Mouse (Mus musculus) cerebellum, adult 9-11 months (tissue): Measurements from ENCODE around the gene Cnn2.

Source experiments
- DNase-seq: peaks from one replicate; pipeline ENCODE4 v3.0.0; 2022

Gene Cnn2

GRCm38 (mm10) chr10:79991548-79991947 is 3.2 kb downstream of the Cnn2 start:
- no peak for DNase-seq

GRCm38 (mm10) chr10:79994397-79995115 is 6.2 kb downstream of the Cnn2 start:
- no peak for DNase-seq

DNA sequence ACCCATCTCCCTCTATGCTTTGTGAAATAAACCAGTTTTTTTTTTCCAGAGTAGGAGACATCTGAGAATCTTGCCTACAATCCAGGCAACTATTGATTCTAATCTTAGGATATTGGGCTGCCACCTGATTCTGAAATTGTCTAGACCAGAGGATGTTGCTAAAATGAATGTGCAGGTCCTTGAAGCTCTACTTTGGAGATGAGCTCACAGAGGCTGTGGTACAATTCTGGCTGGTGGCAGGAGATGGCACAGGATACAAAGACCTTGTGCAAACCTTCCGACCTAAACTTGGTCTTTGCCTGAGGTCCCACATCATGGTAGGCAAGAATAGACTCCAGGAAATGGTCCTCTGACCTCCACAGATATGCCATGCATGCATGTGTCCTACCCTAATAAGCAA is 7.3 kb downstream of the Cnn2 start:
- no peak for DNase-seq

- peak; percentile 95 for DNase-seq
These were observed 8.1 kb downstream of the Cnn2 start, which contains the start of gene Abca7 for GRCm38 (mm10) chr10:79996272-79997033. Gene Abca7 (plus strand): TSS chr10:79996494.

- peak; percentile 86 for DNase-seq
These were observed 8.8 kb downstream of the Cnn2 start for GRCm38 (mm10) chr10:79997034-79997760.

DNA sequence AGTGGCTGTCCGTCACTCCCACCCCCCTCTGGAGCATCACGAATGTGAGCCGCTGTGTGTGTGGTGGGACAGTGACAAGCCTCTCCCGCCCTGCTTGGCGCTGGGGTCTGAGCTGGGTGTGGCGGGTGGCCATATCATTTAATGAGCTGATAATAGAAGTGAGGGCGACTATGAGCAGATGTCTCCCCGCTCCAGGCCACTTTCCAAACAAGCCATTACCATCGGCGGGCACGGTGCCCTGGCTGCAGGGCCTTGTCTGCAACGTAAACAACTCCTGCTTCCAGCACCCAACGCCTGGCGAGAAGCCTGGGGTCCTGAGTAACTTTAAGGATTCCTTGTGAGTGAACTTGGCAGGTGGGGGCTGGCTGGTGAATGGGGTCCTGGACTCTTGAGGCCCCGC is 9.4 kb downstream of the Cnn2 start:
- peak; percentile 85 for DNase-seq

GRCm38 (mm10) chr10:80001945-80002344 is 13.6 kb downstream of the Cnn2 start:
- DNase-seq: no peak

- DNase-seq: no peak
These were observed 14.4 kb downstream of the Cnn2 start for GRCm38 (mm10) chr10:80002829-80003228.

DNA sequence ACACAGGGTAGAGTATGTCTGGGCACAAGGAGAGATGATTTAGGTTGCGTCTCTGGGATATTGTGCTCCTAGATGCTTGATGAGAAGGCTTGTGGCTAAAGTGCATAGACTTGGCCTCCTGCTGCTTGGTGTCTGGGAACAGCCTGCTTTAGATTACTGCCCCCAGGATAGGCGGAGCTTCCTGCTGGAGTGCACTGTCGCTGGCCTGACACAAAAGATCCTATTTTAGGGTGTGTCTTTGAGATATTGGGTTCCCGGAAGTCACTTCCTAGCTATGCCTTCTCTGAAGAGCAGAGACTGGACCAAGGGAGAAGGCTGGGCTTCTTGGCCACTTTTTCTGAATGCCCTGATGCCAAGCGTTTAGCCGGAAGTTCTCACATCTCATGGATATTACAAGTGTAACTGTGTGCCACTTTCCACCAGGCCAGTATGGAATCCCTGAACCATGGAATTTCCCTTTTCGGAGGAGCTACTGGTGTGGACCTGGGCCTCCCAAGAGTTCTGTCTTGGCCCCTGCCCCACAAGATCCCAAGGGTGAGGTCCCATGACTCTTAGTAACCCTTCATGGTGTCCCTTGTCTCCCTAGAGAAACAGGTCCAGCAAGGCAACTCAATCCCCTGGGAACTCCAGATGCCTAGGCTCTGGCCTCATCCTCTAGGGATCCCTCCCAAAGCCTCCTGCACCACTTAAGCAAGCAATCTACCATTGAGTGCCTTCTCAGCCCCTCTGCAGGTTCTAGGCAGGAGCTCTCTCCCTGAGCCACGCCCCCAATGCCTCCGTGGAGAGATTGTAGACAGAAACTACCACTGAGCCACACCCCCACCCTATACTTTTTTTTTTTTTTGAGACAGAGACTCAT is 15.2 kb downstream of the Cnn2 start:
- DNase-seq: no peak

DNA sequence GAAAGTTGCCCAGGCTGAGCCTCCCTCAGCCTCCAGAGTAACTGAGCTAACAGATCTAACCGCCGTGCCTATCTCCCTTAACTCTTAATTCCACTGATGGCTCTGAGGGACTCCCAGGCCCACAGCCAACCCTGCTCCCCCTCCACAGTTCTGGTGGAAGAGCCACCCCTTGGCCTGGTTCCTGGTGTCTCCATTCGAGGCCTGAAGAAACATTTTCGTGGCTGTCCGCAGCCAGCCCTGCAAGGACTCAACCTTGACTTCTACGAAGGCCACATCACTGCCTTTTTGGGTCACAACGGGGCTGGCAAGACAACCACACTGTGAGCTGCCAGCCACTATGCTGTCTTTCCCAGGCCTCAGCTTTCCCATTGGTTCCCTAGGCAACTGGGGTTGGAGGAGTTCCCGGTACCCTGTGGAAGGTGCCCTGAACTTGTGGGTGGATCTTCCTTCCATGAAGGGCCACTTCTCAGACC is 15.9 kb downstream of the Cnn2 start:
- no peak for DNase-seq

DNA sequence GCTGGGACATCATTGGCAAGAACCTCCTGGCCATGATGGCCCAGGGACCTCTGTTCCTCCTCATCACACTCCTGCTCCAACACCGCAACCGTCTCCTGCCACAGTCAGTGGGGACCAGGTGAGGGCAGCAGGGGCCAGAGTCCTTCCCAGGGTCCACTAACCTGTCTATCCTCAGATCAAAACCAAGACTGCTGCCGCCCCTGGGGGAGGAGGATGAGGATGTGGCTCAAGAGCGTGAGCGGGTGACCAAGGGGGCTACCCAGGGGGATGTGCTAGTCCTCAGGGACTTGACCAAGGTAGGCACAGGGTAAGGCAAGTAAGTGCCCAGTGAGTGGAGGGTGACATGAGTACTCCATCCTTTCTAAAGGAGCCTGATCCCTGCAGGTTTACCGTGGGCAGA is 23.4 kb downstream of the Cnn2 start:
- no peak for DNase-seq

GRCm38 (mm10) chr10:80013609-80014008 is 25.2 kb downstream of the Cnn2 start:
- DNase-seq: no peak

GRCm38 (mm10) chr10:80014484-80015290 is 26.3 kb downstream of the Cnn2 start:
- no peak for DNase-seq

DNA sequence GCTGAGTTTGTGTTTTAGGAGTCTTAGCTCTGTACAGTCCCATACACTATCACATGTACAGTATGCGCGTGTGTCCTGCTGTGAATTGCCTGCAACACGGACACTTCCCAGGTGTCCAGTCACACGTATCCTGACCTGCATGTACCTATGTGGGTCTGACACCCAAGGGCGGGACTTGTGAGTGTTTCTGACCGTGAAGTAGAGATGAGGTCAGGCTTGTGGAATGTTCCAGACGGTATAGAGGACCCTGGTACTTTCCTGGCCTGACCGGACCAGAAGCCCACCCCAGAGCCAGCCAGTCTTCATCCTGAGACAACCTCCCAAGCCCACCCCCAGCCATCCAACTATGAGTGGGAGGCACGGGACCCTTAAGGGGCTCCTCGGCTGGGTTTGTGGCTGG is 27.2 kb downstream of the Cnn2 start:
- DNase-seq: no peak

- no peak for DNase-seq
These were observed 28.1 kb downstream of the Cnn2 start, which contains the start of gene Arhgap45 for GRCm38 (mm10) chr10:80016511-80016910. Gene Arhgap45 (plus strand): TSS chr10:80016653.

DNA sequence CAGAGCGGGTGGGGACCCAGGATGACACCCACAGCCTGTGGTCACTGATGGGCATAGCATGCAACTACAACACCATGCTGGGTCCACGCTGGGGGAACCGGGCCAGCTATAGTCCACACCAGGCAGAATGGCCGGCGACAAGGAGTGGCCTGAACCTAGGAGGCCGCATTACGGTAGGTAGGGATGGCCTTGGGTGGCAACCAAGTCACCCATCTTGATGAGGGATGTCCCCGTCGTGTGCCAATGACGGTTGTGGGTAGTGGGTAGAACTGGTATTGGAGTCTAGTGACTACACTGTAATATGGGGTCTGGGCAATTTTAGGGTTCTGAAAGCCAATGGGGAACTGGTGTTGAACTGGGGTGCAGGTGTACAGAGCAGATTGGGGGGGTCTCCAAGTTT is 28.5 kb downstream of the Cnn2 start:
- no peak for DNase-seq

DNA sequence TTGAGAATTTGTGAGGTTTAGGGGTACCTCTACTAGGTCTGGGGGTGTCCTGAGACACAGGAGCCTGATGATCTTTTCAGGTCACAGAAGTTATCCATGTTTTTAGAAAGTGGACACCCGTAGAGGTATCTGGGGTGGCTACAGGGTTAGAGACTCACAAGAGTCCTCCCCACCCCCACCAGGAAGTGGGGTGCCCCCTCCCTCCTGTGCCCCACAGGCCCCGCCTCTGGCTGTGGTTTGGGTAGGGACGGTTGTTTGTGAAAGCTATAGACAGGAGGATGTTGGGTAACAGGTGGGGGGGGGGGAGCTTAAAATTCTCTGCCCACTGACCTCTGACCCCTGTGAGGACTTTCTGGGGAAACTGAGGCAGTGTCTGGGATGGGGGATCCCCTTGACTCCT is 29.0 kb downstream of the Cnn2 start:
- DNase-seq: no peak

GRCm38 (mm10) chr10:80017771-80018170 is 29.4 kb downstream of the Cnn2 start:
- no peak for DNase-seq

GRCm38 (mm10) chr10:80018739-80019297 is 30.4 kb downstream of the Cnn2 start:
- DNase-seq: no peak

DNA sequence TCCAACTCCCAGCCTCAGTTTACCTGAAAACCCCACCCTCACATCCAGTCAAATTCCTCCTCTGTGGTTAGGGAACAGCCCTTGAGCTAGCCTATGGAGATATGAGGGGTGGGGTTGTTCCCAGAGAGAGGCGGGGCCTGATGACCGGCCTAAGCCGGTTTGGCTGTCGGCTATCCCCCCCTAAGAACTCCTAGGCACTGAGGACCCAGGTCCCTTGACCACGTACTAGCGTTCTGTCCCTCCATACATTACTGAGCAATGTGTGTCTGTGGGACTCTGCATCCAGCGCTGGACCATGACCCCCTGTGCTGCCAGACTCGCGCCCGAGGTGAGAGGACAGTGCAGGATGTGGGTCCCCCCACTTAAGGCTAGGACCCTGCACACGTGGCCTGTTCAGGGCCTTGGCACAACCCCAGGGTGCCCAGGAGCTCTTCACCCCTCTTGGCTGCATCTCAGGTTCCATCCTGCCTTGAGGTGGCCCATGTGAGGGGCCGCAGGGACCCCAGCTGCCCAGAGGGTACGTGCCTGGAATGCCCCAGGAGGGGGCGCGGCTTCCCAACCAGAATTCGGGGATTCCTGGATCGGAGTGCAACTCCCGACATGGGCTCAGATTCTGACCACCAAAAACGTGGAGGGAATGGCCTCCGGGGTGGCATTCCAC is 31.2 kb downstream of the Cnn2 start:
- DNase-seq: no peak

DNA sequence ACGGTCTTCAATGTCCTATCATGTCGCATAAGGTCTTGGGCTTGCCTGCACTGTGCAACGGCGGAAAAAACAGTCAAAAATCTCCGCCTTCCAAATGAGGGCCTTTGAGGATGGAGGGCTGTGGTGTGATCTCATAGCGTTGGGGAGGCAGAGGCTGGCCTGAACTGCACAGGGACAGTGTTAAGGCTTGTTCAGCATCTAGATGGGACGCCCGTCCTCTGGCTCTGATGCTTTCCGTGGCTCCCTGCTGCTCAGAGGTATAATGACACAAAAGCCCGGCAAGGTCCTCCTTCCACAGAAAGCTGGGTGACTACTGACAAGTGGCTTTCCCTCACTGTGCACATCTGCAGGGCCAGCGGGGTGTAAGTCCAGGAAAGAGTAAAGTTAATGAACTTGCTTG is 31.8 kb downstream of the Cnn2 start:
- no peak for DNase-seq
